Mouse (Mus musculus) CH12.LX (cell line): ENCODE measurements around the gene Adcy7.

Source experiments
- BHLHE40 ChIP-seq: IDR thresholded peaks from 2 replicates; pipeline ENCODE4 v1.6.1; 2011; ENCODE audit warnings: mild to moderate bottlenecking, low read depth, low read length, improper control_type of control experiment
- CTCF ChIP-seq, 2 experiments: IDR thresholded peaks in 1 of 2; conservative IDR thresholded peaks in 1 of 2; 2 replicates each; pipeline ENCODE4 v1.5.1; 2011 to 2012; ENCODE audit warnings: low read depth in 2 of 2, low read length in 2 of 2, improper control_type of control experiment in 1 of 2, inconsistent platforms in 1 of 2, mild to moderate bottlenecking in 1 of 2, moderate library complexity in 1 of 2
- E2F4 ChIP-seq: IDR thresholded peaks from 2 replicates; pipeline ENCODE4 v1.6.1; 2011; ENCODE audit warnings: low read depth, low read length, improper control_type of control experiment; ENCODE audit not compliant: insufficient replicate concordance
- GABPA ChIP-seq: IDR thresholded peaks from 2 replicates; pipeline ENCODE4 v1.6.1; 2012; ENCODE audit warnings: low read depth, low read length, improper control_type of control experiment, inconsistent platforms; ENCODE audit not compliant: insufficient replicate concordance
- HCFC1 ChIP-seq: IDR thresholded peaks from 2 replicates; pipeline ENCODE4 v1.6.1; 2012; ENCODE audit warnings: low read depth, mild to moderate bottlenecking, inconsistent platforms, low read length, improper control_type of control experiment
- JUND ChIP-seq: conservative IDR thresholded peaks from 2 replicates; pipeline ENCODE4 v1.6.1; 2011; ENCODE audit warnings: low read depth, low read length, improper control_type of control experiment
- KAT2A ChIP-seq: IDR thresholded peaks from 2 replicates; pipeline ENCODE4 v1.6.1; 2012; ENCODE audit warnings: low read length, improper control_type of control experiment, inconsistent platforms; ENCODE audit not compliant: insufficient replicate concordance
- MAFK ChIP-seq: IDR thresholded peaks from 2 replicates; pipeline ENCODE4 v1.6.1; 2011; ENCODE audit warnings: low read length, improper control_type of control experiment; ENCODE audit not compliant: insufficient replicate concordance
- MAX ChIP-seq: IDR thresholded peaks from 2 replicates; pipeline ENCODE4 v1.6.1; 2011; ENCODE audit warnings: low read length, improper control_type of control experiment
- NRF1 ChIP-seq: IDR thresholded peaks from 2 replicates; pipeline ENCODE4 v1.6.1; 2014; ENCODE audit warnings: low read depth, mild to moderate bottlenecking, inconsistent platforms, low read length, improper control_type of control experiment, moderate library complexity
- POLR2A ChIP-seq: IDR thresholded peaks from 2 replicates; pipeline ENCODE4 v1.6.1; 2011; ENCODE audit warnings: low read depth, mild to moderate bottlenecking, improper control_type of control experiment, low read length
- RCOR1 ChIP-seq: conservative IDR thresholded peaks from 2 replicates; pipeline ENCODE4 v1.6.1; 2012; ENCODE audit warnings: low read depth, mild to moderate bottlenecking, inconsistent platforms, low read length, improper control_type of control experiment
- USF2 ChIP-seq: conservative IDR thresholded peaks from 2 replicates; pipeline ENCODE4 v1.6.1; 2011; ENCODE audit warnings: low read depth, low read length, improper control_type of control experiment

DNA sequence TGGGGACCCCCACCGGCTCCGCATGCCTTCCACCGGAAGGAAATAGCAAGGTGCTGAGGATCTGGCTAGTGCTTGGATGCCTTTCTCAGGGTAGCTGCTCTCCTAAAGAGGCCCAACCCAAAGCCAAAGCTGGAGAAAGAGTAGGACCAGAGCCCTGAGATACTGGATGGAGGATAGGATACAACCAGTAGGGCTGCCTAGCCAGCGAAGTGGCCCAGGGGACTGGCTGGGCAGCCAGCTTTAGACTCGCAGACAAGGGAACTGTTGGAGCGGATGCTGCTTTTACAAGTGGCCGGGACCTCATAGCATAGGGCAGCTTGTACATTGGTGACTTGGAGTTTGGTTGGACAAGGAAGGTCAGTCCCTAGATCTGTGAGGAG is 838 bp downstream of the Adcy7 start:
- no peak for TF ChIP-seq MAFK
- no peak for TF ChIP-seq RCOR1
- no peak for TF ChIP-seq USF2
- TF ChIP-seq NRF1 = no peak
- no peak for TF ChIP-seq HCFC1
- TF ChIP-seq POLR2A = no peak
- TF ChIP-seq CTCF (conservative IDR thresholded peaks at IDR 0.05 in 1 of 2, IDR thresholded peaks at IDR 0.05 in 1 of 2; ENCODE audit: low read depth in 2 of 2, low read length in 2 of 2) = no peak
- no peak for TF ChIP-seq GABPA
- TF ChIP-seq BHLHE40 = no peak
- TF ChIP-seq JUND = no peak
- no peak for TF ChIP-seq MAX
- TF ChIP-seq E2F4 = no peak
- no peak for TF ChIP-seq KAT2A
